Mouse (Mus musculus) spleen, adult 2 months (tissue): ENCODE results near the gene Plekhm1.

ENCODE experiments used
- CTCF ChIP-seq: fragments of 200-500 bp; IDR thresholded peaks from 2 replicates; pipeline ENCODE4 v1.5.1; 2011; ENCODE audit warnings: mild to moderate bottlenecking, inconsistent platforms; ENCODE audit not compliant: insufficient read depth, insufficient read length, insufficient replicate concordance; ENCODE audit errors: extremely low read depth
- POLR2A ChIP-seq: fragments of 200-500 bp; IDR thresholded peaks from 2 replicates; pipeline ENCODE4 v1.6.1; 2011; ENCODE audit warnings: low read depth, low read length, inconsistent platforms

- TF ChIP-seq CTCF: no peak
- TF ChIP-seq POLR2A: no peak
Measured at GRCm38 (mm10) chr11:103333719-103334398, 78.6 kb downstream of the Plekhm1 start.
